Mouse (Mus musculus) gastrocnemius, postnatal 36 days (tissue): ENCODE measurements around the gene 1700009N14Rik. TPM values are rescaled to one million over a fixed set of nuclear protein-coding genes. Genes with fewer than 3 reads are reported as not detected.

Experiments
- DNase-seq, 2 experiments: peaks; one replicate each; pipeline ENCODE4 v3.0.0; 2022
- intact Hi-C: fragments of 180-260 bp; cut with DNase I; formaldehyde crosslinking; loops from one replicate; pipeline ENCODE4 v1.15.1; 2025
- long read RNA-seq, 2 experiments: library from polyadenylated mRNA; stranded (forward); transcript quantifications; one replicate each; pipeline ENCODE4 v2.0.0; 2021
- total RNA-seq, 2 experiments: library from RNA; stranded (reverse); gene quantifications; 2 replicates each; pipeline ENCODE4 v1.2.3; 2021

The 1700009N14Rik gene
- not detected for total RNA-seq
- long read RNA-seq, experiment 1: 0 reads
- long read RNA-seq, experiment 2: 0 reads

- intact Hi-C loops: no loop called here
Measured at GRCm38 (mm10) chr4:39450069-39450468, at the start of gene 1700009N14Rik. 1700009N14Rik (plus strand) TSS chr4:39450295.

GRCm38 (mm10) chr4:39437870-39438367, 12.2 kb upstream of the 1700009N14Rik start:
- intact Hi-C loops: no loop called here
- DNase-seq: no peak

More at GRCm38 (mm10) chr4:39450069-39450468, at the start of gene 1700009N14Rik:
- no peak for DNase-seq

- DNase-seq: no peak
- intact Hi-C loops: no loop called here
Measured at GRCm38 (mm10) chr4:39474291-39474690, 24.2 kb downstream of the 1700009N14Rik start.

GRCm38 (mm10) chr4:39486393-39486792, 36.3 kb downstream of the 1700009N14Rik start:
- no peak for DNase-seq
- intact Hi-C loops: no loop called here

GRCm38 (mm10) chr4:39493596-39493995, 43.5 kb downstream of the 1700009N14Rik start:
- intact Hi-C loops: no loop called here
- no peak for DNase-seq

- DNase-seq: no peak
- intact Hi-C loops: no loop called here
Measured at GRCm38 (mm10) chr4:39495875-39496274, 45.8 kb downstream of the 1700009N14Rik start.
